Mouse (Mus musculus) hindbrain, embryonic 12.5 days (tissue): ENCODE data around the gene Rps3a1. TPM values are rescaled to one million over a fixed set of nuclear protein-coding genes. Genes with fewer than 3 reads are reported as not detected.
A peak's percentile ranks its signal among the peaks of the same experiment; 100 is the strongest.
"Not testable (repeated sequence)": the region's sequence is repeated elsewhere in the genome, so short reads cannot be mapped to it uniquely, and the experiment has no call there.

Experiments
- ATAC-seq: fragments of 200-750 bp; cut with Nextera tagmentation; 2 replicates; pipeline ENCODE4 v1.8.0; 2017; ENCODE audit warnings: moderate TSS enrichment; ENCODE audit not compliant: low FRiP score
- H3K27ac ChIP-seq: fragments of 300-500 bp; sonication (generic); 2 replicates; pipeline ENCODE4 v1.5.1; 2016; ENCODE audit warnings: mild to moderate bottlenecking
- H3K27me3 ChIP-seq: fragments of 300-500 bp; sonication (generic); 2 replicates; pipeline ENCODE4 v1.6.1; 2016; ENCODE audit warnings: mild to moderate bottlenecking
- H3K36me3 ChIP-seq: fragments of 300-500 bp; sonication (generic); 2 replicates; pipeline ENCODE4 v1.6.1; 2016; ENCODE audit warnings: mild to moderate bottlenecking
- H3K4me1 ChIP-seq: fragments of 300-500 bp; sonication (generic); 2 replicates; pipeline ENCODE4 v1.6.1; 2016
- H3K4me2 ChIP-seq: fragments of 300-500 bp; sonication (generic); replicated peaks from 2 replicates; pipeline ENCODE4 v1.6.1; 2016; ENCODE audit warnings: mild to moderate bottlenecking
- H3K4me3 ChIP-seq: fragments of 300-500 bp; sonication (generic); 2 replicates; pipeline ENCODE4 v1.5.1; 2016; ENCODE audit warnings: mild to moderate bottlenecking
- H3K9ac ChIP-seq: fragments of 300-500 bp; sonication (generic); 2 replicates; pipeline ENCODE4 v1.6.1; 2016; ENCODE audit warnings: mild to moderate bottlenecking, moderate library complexity
- H3K9me3 ChIP-seq: fragments of 300-500 bp; sonication (generic); replicated peaks from 2 replicates; pipeline ENCODE4 v1.6.1; 2016; ENCODE audit warnings: mild to moderate bottlenecking
- WGBS: fragments of 180-500 bp; shearing (Covaris S2); methylation state at CpG from one replicate; pipeline ENCODE4 v1.1.7; 2016; 5-methylcytosine and 5-hydroxymethylcytosine counted together
- polyA plus RNA-seq: library from polyadenylated mRNA; unstranded; fragments of >200 nt; fragmentation: Nextera tagmentation; extraction: Ambion mirVana; gene quantifications from 2 replicates; pipeline ENCODE4 v1.2.1, GENCODE M21; 2016

Rps3a1 gene
- polyA plus RNA-seq, 1 experiment from 2014 or later, result 871 TPM

DNA sequence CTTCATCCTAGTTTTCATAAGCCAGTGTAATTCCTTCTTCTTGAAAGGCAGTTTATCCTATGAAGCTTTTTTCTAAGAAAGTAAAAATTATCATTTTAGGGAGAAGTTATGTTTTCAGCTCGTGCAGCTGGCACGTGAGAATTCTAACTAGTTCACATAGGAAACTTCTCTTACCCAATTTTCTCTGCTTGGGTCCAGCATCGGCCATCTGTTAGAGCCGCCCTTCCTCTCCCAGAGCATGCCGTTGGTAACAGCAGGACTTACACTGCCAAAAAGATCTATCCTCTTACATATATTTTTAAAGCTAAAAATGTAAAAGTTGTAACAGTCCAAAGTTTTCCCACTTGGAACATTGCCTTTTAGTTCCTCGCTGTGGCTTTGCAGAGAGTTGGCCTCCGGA, 33.4 kb downstream of the Rps3a1 start:
- H3K27ac ChIP-seq, result no peak overlapping the region
- 94% methylated on average over 7 of the region's 7 CpGs for WGBS
- H3K4me1 ChIP-seq, result no peaks in the 10 kb centered on the region
- no peak for ATAC-seq
- H3K4me3 ChIP-seq, result no peak overlapping the region
- H3K9me3 ChIP-seq, result no peaks in the 10 kb centered on the region
- no peaks in the 10 kb centered on the region for H3K27me3 ChIP-seq
- no peak overlapping the region for H3K4me2 ChIP-seq
- H3K36me3 ChIP-seq, result no peaks in the 10 kb centered on the region
- no peak overlapping the region for H3K9ac ChIP-seq

GRCm38 (mm10) chr3:86108576-86108975, 33.9 kb downstream of the Rps3a1 start:
- H3K36me3 ChIP-seq, result no peaks in the 10 kb centered on the region
- no peaks in the 10 kb centered on the region for H3K4me1 ChIP-seq
- no peak overlapping the region for H3K4me2 ChIP-seq
- ATAC-seq, result no peak
- H3K4me3 ChIP-seq, result no peak overlapping the region
- H3K27me3 ChIP-seq, result no peaks in the 10 kb centered on the region
- 91% methylated on average over 4 of the region's 4 CpGs for WGBS
- no peak overlapping the region for H3K27ac ChIP-seq
- no peaks in the 10 kb centered on the region for H3K9me3 ChIP-seq
- H3K9ac ChIP-seq, result no peak overlapping the region

GRCm38 (mm10) chr3:86107637-86108539, 34.6 kb downstream of the Rps3a1 start:
- Histone ChIP-seq H3K9me3 (no peaks in the 10 kb centered on the region), H3K27ac (no peak overlapping the region), H3K4me2 (no peak overlapping the region), H3K4me3 (no peak overlapping the region), H3K4me1 (no peaks in the 10 kb centered on the region), H3K36me3 (no peaks in the 10 kb centered on the region), H3K9ac (no peak overlapping the region), H3K27me3 (no peaks in the 10 kb centered on the region)
- 63% methylated on average over 8 of the region's 8 CpGs for WGBS
- no peak for ATAC-seq

- H3K9me3 ChIP-seq, result no peaks in the 10 kb centered on the region
- no peak for ATAC-seq
- WGBS, result 96% methylated on average over 8 of the region's 8 CpGs
These were observed 36.3 kb downstream of the Rps3a1 start for GRCm38 (mm10) chr3:86106086-86106632.

DNA sequence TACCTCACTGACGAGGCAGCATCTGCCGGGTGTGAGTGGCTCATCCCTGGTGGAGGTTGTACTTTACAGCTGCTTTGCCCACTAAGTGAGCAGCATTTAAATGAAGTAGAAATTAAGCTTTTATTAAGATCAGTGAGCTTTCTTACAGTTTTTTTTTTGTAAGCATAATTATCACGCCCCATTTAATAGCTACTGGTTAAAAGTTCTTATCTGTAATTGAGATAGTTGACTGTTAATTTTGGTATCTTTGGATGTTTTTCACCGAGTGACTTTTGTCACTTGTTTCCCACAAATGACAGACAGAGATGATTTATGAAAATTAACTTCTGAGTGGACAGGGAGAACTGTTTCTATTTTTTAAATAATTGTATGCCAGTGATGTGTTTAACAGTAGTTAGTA, 37.6 kb downstream of the Rps3a1 start:
- Histone ChIP-seq H3K4me1 (no peaks in the 10 kb centered on the region), H3K4me3 (no peak overlapping the region), H3K9ac (no peak overlapping the region), H3K4me2 (no peak overlapping the region), H3K27ac (no peak overlapping the region), H3K27me3 (no peaks in the 10 kb centered on the region), H3K9me3 (no peaks in the 10 kb centered on the region), H3K36me3 (no peaks in the 10 kb centered on the region)
- ATAC-seq, result no peak
- WGBS, result 91% methylated on average over 4 of the region's 4 CpGs

More at GRCm38 (mm10) chr3:86106086-86106632, 36.3 kb downstream of the Rps3a1 start:
- H3K27ac ChIP-seq, result no peak overlapping the region
- H3K27me3 ChIP-seq, result no peaks in the 10 kb centered on the region
- H3K4me2 ChIP-seq, result no peak overlapping the region
- H3K4me1 ChIP-seq, result no peaks in the 10 kb centered on the region
- no peak overlapping the region for H3K9ac ChIP-seq
- H3K36me3 ChIP-seq, result no peaks in the 10 kb centered on the region
- no peak overlapping the region for H3K4me3 ChIP-seq

GRCm38 (mm10) chr3:86104433-86104832, 38.1 kb downstream of the Rps3a1 start:
- not testable (repeated sequence) for H3K4me3 ChIP-seq, H3K4me2 ChIP-seq, H3K9ac ChIP-seq, H3K36me3 ChIP-seq, H3K27me3 ChIP-seq, H3K9me3 ChIP-seq, ATAC-seq, H3K4me1 ChIP-seq, H3K27ac ChIP-seq
- WGBS, result 90% methylated on average over 7 of the region's 7 CpGs

DNA sequence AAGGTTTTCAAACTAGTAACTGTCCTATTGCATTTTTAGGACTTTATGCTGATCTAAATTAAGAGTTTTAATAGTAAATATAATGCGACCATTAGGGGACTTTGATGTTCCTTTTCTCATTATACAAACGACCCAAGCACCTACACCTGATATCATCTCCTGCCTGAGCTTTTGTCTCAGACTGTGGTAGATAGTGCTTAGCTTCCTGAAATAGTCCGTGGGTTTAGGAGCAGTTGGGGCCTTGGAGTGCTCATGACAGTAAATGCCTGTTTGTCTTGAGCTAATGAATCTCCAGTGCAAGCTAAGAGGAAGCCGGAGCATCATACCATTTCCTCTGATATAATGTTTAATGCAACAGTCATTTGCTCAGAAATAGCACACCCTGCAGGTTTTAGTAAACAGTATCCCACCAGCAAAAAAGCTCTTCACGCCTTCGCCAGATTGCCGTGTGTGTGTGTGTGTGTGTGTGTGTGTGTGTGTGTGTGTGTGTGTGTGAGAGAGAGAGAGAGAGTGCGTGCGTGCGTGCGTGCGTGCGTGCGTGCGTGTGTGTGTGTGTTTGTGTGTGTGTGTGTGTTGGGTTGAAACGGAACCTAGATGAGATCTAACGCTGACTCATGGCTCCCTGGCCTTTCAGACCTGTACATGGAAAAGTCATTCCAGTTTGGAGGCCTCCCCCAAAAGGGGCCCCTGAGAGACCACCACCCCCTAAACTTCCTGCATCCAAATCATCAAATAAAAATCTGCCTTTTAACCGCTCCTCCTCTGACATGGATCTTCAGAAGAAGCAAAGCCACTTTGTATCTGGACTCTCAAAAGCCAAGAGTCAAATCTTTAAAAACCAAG, 38.8 kb downstream of the Rps3a1 start:
- H3K9ac ChIP-seq, result no peak overlapping the region
- no peaks in the 10 kb centered on the region for H3K36me3 ChIP-seq
- no peak overlapping the region for H3K4me3 ChIP-seq
- H3K27me3 ChIP-seq, result no peaks in the 10 kb centered on the region
- H3K9me3 ChIP-seq, result no peaks in the 10 kb centered on the region
- WGBS, result 89% methylated on average over 14 of the region's 18 CpGs
- no peak overlapping the region for H3K27ac ChIP-seq
- no peak for ATAC-seq
- no peak overlapping the region for H3K4me2 ChIP-seq
- H3K4me1 ChIP-seq, result no peaks in the 10 kb centered on the region

DNA sequence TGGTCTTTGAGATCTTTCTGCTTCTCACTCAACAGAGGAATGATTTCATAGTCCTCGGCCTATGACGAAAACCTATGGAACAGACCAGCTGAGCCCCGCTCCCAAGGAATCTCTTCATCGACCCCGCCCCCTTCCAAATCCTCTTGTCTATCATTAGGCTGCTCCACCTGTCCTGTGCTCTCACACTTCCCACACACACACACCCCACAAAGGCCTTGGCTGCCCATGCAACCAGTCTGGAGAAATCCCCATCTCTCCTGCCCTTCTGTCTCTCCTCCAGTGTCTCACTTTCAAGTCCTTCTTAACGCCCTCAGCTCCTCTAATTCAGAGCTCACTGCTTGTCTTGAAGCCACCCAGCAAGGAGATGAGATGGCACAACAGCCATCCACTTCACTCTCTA, 40.5 kb downstream of the Rps3a1 start:
- H3K4me2 ChIP-seq, result no peak overlapping the region
- H3K36me3 ChIP-seq, result no peaks in the 10 kb centered on the region
- no peaks in the 10 kb centered on the region for H3K4me1 ChIP-seq
- no peaks in the 10 kb centered on the region for H3K27me3 ChIP-seq
- H3K27ac ChIP-seq, result no peak overlapping the region
- no peak overlapping the region for H3K4me3 ChIP-seq
- no peak for ATAC-seq
- 89% methylated on average over 6 of the region's 6 CpGs for WGBS
- H3K9me3 ChIP-seq, result no peaks in the 10 kb centered on the region
- no peak overlapping the region for H3K9ac ChIP-seq

GRCm38 (mm10) chr3:86093907-86094306, 48.6 kb downstream of the Rps3a1 start:
- Histone ChIP-seq H3K9ac (no peak overlapping the region), H3K36me3 (no peaks in the 10 kb centered on the region), H3K4me2 (0 out of 2 replicates have a peak overlapping the region, but pooled peaks have one; percentile 6), H3K27me3 (no peaks in the 10 kb centered on the region), H3K4me3 (no peak overlapping the region), H3K27ac (peak overlapping the region; percentile 18), H3K4me1 (peaks cover 11% of the 10 kb centered on the region; the same call in 1 of the 2 replicates), H3K9me3 (no peaks in the 10 kb centered on the region)
- WGBS, result 73% methylated on average over 5 of the region's 5 CpGs
- no peak for ATAC-seq

- Histone ChIP-seq H3K9me3 (no peaks in the 10 kb centered on the region), H3K4me1 (peaks cover 11% of the 10 kb centered on the region; the same call in 1 of the 2 replicates), H3K27ac (peak overlapping the region; percentile 62; the same call in 1 of the 2 replicates), H3K4me3 (no peak overlapping the region), H3K36me3 (no peaks in the 10 kb centered on the region), H3K9ac (no peak overlapping the region), H3K4me2 (0 out of 2 replicates have a peak overlapping the region, but pooled peaks have one; percentile 6), H3K27me3 (no peaks in the 10 kb centered on the region)
- 28% methylated on average over 6 of the region's 6 CpGs for WGBS
- ATAC-seq, result no peak
These were observed 49.2 kb downstream of the Rps3a1 start for GRCm38 (mm10) chr3:86093213-86093845.
